Mouse (Mus musculus) cerebellum, adult 2 months (tissue): ENCODE measurements around the gene Arxes1.
"Not testable (repeated sequence)": the region's sequence is repeated elsewhere in the genome, so short reads cannot be mapped to it uniquely, and the experiment has no call there.

ENCODE experiments used
- CTCF ChIP-seq: fragments of 200-500 bp; IDR thresholded peaks from 2 replicates; pipeline ENCODE4 v1.5.1; 2011; ENCODE audit warnings: low read depth, mild to moderate bottlenecking, control low read depth, low read length, moderate library complexity, borderline replicate concordance; ENCODE audit not compliant: insufficient read depth
- POLR2A ChIP-seq: fragments of 200-500 bp; IDR thresholded peaks from 2 replicates; pipeline ENCODE4 v1.6.1; 2011; ENCODE audit warnings: low read length, control low read depth, borderline replicate concordance; ENCODE audit not compliant: insufficient read depth

DNA sequence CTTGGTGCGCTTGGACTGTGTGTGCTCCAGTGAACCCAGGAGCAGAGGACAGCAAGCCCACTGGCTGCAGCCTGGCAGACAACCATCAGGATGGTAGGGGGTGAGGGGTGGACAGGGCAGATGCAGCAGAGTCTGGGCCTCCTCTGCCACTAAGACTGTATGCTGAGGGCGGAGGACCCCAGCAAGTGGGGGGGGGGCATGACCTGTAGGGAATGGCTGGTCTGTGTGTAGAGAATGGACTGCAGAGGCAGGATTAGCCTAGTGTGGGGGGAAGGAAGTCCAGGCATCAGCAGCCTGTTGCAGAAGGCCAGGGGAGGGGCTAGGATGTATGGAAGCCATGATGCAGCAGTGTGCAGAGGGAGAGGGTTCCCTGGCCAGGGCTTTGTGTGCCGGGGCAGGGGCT is 40.0 kb upstream of the Arxes1 start:
- not testable (repeated sequence) for TF ChIP-seq CTCF, POLR2A
